Mouse (Mus musculus) heart, adult 9 months (tissue): ENCODE data around the gene Senp6.
"Not testable (repeated sequence)": the region's sequence is repeated elsewhere in the genome, so short reads cannot be mapped to it uniquely, and the experiment has no call there.

ENCODE experiments used
- DNase-seq, 2 experiments: peaks; one replicate each; pipeline ENCODE4 v3.0.0; 2022; ENCODE audit warnings: low spot score in 2 of 2

The Senp6 gene

GRCm38 (mm10) chr9:80066367-80067220 is at the start of gene Senp6:
Gene Senp6 (plus strand): TSS chr9:80066903.
- peak; percentile 51 to 67 for DNase-seq

- DNase-seq, result no peak
Measured at GRCm38 (mm10) chr9:80020429-80020828, 46.3 kb upstream of the Senp6 start.

- no peak for DNase-seq
Measured at GRCm38 (mm10) chr9:80021648-80022047, 45.1 kb upstream of the Senp6 start.

GRCm38 (mm10) chr9:80022821-80023220 is 43.9 kb upstream of the Senp6 start:
- no peak for DNase-seq

GRCm38 (mm10) chr9:80025347-80025746 is 41.4 kb upstream of the Senp6 start:
- not testable (repeated sequence) for DNase-seq

- DNase-seq, result peak; percentile 31 to 65
Measured at GRCm38 (mm10) chr9:80026017-80026416, 40.7 kb upstream of the Senp6 start.

GRCm38 (mm10) chr9:80026581-80027021 is 40.1 kb upstream of the Senp6 start:
- no peak for DNase-seq

GRCm38 (mm10) chr9:80037262-80037996 is 29.3 kb upstream of the Senp6 start:
- no peak for DNase-seq

GRCm38 (mm10) chr9:80037997-80038383 is 28.7 kb upstream of the Senp6 start:
- no peak for DNase-seq

- DNase-seq, result no peak
Measured at GRCm38 (mm10) chr9:80039296-80039815, 27.3 kb upstream of the Senp6 start.

- not testable (repeated sequence) for DNase-seq
Measured at GRCm38 (mm10) chr9:80044301-80044700, 22.4 kb upstream of the Senp6 start.

- DNase-seq, result not testable (repeated sequence)
Measured at GRCm38 (mm10) chr9:80049271-80049670, 17.4 kb upstream of the Senp6 start.

- DNase-seq, result no peak
Measured at GRCm38 (mm10) chr9:80052951-80053350, 13.8 kb upstream of the Senp6 start.

- DNase-seq, result no peak
Measured at GRCm38 (mm10) chr9:80057690-80058089, 9.0 kb upstream of the Senp6 start.

GRCm38 (mm10) chr9:80065495-80065894 is 1.2 kb upstream of the Senp6 start:
- not testable (repeated sequence) for DNase-seq

- DNase-seq, result peak; percentile 58 to 61
Measured at GRCm38 (mm10) chr9:80067221-80068027, 721 bp downstream of the Senp6 start.

GRCm38 (mm10) chr9:80068028-80068515 is 1.4 kb downstream of the Senp6 start:
- DNase-seq, result no peak

- DNase-seq, result no peak
Measured at GRCm38 (mm10) chr9:80068735-80069315, 2.1 kb downstream of the Senp6 start.

- no peak for DNase-seq
Measured at GRCm38 (mm10) chr9:80070026-80070425, 3.3 kb downstream of the Senp6 start.

- no peak for DNase-seq
Measured at GRCm38 (mm10) chr9:80071616-80072015, 4.9 kb downstream of the Senp6 start.

GRCm38 (mm10) chr9:80074067-80074466 is 7.4 kb downstream of the Senp6 start:
- DNase-seq, result no peak
